Mouse (Mus musculus) liver, embryonic 13.5 days (tissue): Measurements from ENCODE around the gene Ctla4. TPM values are rescaled to one million over a fixed set of nuclear protein-coding genes. Genes with fewer than 3 reads are reported as not detected.

Experiments used
- ATAC-seq: fragments of 200-750 bp; cut with Nextera tagmentation; 2 replicates; pipeline ENCODE4 v1.8.0; 2017; ENCODE audit warnings: low read depth, mild to moderate bottlenecking, moderate number of reproducible peaks, moderate library complexity
- DNase-seq: peaks from one replicate; pipeline ENCODE4 v3.0.0; 2022
- H3K27ac ChIP-seq: fragments of 300-500 bp; sonication (generic); 2 replicates; pipeline ENCODE4 v1.5.1; 2015; ENCODE audit warnings: moderate library complexity, mild to moderate bottlenecking, inconsistent platforms
- H3K27me3 ChIP-seq: fragments of 300-500 bp; sonication (generic); 2 replicates; pipeline ENCODE4 v1.6.1; 2015; ENCODE audit warnings: mild to moderate bottlenecking, inconsistent platforms
- H3K36me3 ChIP-seq: fragments of 300-500 bp; sonication (generic); 2 replicates; pipeline ENCODE4 v1.6.1; 2015; ENCODE audit warnings: mild to moderate bottlenecking, inconsistent platforms
- H3K4me1 ChIP-seq: fragments of 300-500 bp; sonication (generic); replicated peaks from 2 replicates; pipeline ENCODE4 v1.6.1; 2015; ENCODE audit warnings: inconsistent platforms
- H3K4me2 ChIP-seq: fragments of 300-500 bp; sonication (generic); 2 replicates; pipeline ENCODE4 v1.6.1; 2015; ENCODE audit warnings: inconsistent platforms, mild to moderate bottlenecking, moderate library complexity
- H3K4me3 ChIP-seq: fragments of 300-500 bp; sonication (generic); replicated peaks from 2 replicates; pipeline ENCODE4 v1.5.1; 2015; ENCODE audit warnings: mild to moderate bottlenecking, inconsistent platforms
- H3K9ac ChIP-seq: fragments of 300-500 bp; sonication (generic); 2 replicates; pipeline ENCODE4 v1.6.1; 2015; ENCODE audit warnings: mild to moderate bottlenecking, inconsistent platforms
- H3K9me3 ChIP-seq: fragments of 300-500 bp; sonication (generic); replicated peaks from 2 replicates; pipeline ENCODE4 v1.6.1; 2016; ENCODE audit warnings: inconsistent platforms
- WGBS: fragments of 180-500 bp; shearing (Covaris S2); methylation state at CpG from one replicate; pipeline ENCODE4 v1.1.7; 2015; ENCODE audit not compliant: insufficient replicate concordance; 5-methylcytosine and 5-hydroxymethylcytosine counted together
- polyA plus RNA-seq: library from polyadenylated mRNA; unstranded; fragments of >200 nt; fragmentation: Nextera tagmentation; extraction: Ambion mirVana; gene quantifications from 2 replicates; pipeline ENCODE4 v1.2.1, GENCODE M21; 2015

Gene Ctla4
- polyA plus RNA-seq, 1 experiment from 2014 or later, result not detected

DNA sequence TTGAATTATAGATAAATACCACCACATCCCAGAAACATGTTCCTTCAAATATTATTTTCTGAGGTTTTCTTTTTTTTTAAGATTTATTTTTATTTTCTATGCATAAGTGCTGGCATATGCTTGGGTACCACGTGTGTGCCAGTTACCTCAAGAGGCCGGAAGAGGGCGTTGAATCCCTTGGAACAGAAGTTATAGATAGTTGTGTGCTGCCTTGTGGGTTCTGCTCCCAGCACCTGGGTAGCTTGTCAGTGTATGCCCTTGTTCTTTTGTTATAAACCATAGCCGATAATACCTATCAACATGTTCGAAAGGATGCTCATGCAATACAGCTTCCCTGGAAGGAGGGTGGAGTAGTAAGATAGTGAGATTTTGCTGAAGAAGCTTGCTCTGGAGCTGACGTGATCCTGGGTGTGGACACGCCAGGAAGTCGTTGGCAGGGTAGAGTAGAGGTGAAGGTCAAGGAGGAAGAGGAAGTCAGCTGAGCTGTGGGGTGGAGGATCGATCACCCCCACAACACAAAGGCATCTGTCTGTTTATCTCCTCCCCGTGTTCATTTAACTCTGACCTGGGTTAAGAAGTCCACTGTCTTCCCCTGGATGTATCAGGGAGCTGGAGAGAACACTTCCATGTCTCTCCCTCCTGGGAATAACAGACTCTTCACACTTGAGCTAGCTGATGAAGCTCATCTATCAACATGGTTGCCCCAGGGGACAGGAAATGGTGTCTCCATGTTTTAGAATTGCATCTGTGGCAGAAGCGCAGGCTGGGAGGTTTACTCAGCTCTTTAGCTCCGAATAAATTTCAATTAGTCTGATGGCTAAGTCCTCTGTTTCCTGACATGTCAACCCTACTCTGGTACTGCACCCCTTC, 29.2 kb upstream of the Ctla4 start:
- Histone ChIP-seq H3K4me3 (no peak overlapping the region), H3K9me3 (no peaks in the 10 kb centered on the region), H3K4me2 (no peak overlapping the region), H3K9ac (no peak overlapping the region), H3K4me1 (peaks cover 13% of the 10 kb centered on the region), H3K36me3 (no peaks in the 10 kb centered on the region), H3K27me3 (no peaks in the 10 kb centered on the region), H3K27ac (no peak overlapping the region)
- 47% methylated on average over 12 of the region's 12 CpGs for WGBS
- DNase-seq (no peak), ATAC-seq (no peak)

DNA sequence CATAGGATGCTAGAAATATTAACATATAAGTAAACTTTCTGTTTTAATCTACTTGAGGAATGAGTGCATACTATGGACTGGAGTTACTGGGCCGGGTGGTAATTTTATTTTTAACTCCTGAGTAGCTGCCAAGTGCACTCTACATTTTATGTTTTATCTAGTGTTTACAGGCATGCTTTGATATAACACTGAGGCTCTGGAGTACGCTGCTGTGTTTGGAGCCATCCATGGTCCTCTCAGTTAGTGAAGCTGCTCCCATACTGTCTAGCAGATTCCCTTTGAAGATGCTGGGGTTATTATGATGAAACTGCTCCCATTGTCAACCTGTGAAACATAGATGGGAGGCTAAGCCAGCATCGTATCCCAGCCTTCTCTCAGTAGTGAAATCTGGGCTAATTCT, 27.6 kb upstream of the Ctla4 start:
- 46% methylated on average over 3 of the region's 3 CpGs for WGBS
- no peak for ATAC-seq
- DNase-seq, result no peak

DNA sequence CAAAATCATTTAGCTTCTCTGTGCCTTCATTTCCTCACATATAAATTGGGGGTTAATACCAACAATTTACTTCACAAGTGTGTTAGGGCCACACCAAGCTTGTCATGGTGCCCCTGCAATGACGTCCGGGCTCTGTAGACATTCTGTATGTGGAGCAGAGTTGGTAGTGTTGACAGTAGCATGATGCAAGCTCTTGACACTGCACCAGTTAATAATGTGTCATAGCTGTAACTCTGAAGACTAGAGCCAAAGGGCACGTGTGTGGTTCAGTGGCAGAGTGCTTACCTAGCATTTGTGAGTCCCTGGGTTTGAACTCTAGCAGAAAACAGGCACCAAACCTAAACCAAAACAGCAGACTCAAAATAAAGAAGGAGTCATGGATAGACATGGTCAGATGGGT, 27.0 kb upstream of the Ctla4 start:
- H3K4me1 ChIP-seq, result peaks cover 13% of the 10 kb centered on the region
- no peak for ATAC-seq
- no peak overlapping the region for H3K4me3 ChIP-seq
- WGBS, result 52% methylated on average over 3 of the region's 3 CpGs
- no peak overlapping the region for H3K9ac ChIP-seq
- H3K27ac ChIP-seq, result no peak overlapping the region
- DNase-seq, result no peak
- no peaks in the 10 kb centered on the region for H3K36me3 ChIP-seq
- no peak overlapping the region for H3K4me2 ChIP-seq
- H3K9me3 ChIP-seq, result no peaks in the 10 kb centered on the region
- H3K27me3 ChIP-seq, result no peaks in the 10 kb centered on the region

More for the DNA sequence above, 27.6 kb upstream of the Ctla4 start:
- H3K4me1 ChIP-seq, result peaks cover 13% of the 10 kb centered on the region
- H3K4me2 ChIP-seq, result no peak overlapping the region
- no peak overlapping the region for H3K4me3 ChIP-seq
- no peak overlapping the region for H3K9ac ChIP-seq
- no peak overlapping the region for H3K27ac ChIP-seq
- H3K36me3 ChIP-seq, result no peaks in the 10 kb centered on the region
- no peaks in the 10 kb centered on the region for H3K9me3 ChIP-seq
- H3K27me3 ChIP-seq, result no peaks in the 10 kb centered on the region

DNA sequence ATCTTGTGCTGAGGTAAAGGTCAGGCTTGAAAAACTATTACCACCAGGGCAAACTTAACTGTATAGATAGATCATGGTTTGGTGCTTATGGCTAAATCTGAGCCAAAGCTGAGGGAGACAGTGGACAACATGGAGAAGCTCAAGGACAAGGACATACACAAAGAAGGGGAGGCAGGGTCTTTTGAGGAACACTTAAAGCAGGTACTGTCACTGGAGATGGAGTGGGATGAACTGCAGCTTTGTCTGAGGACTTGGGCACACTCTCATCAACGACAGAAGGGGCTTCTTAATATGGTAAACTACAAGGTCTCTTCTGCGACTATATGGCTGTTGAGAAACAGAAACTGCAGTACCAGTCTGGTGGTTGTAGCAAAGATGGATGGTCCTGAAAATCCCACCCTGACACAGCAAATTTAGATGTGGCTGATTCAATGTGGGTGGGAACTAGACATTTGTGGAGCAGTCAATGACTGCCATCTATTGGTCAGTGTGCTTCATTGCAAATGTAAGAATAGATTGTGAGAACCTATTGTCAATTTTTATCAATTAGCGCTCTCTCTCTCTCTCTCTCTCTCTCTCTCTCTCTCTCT, 26.3 kb upstream of the Ctla4 start:
- Histone ChIP-seq H3K9ac (no peak overlapping the region), H3K27me3 (no peaks in the 10 kb centered on the region), H3K4me1 (peaks cover 13% of the 10 kb centered on the region), H3K9me3 (no peaks in the 10 kb centered on the region), H3K27ac (no peak overlapping the region), H3K36me3 (no peaks in the 10 kb centered on the region), H3K4me2 (no peak overlapping the region), H3K4me3 (no peak overlapping the region)
- ATAC-seq, result no peak
- WGBS, result 14% methylated on average over 3 of the region's 3 CpGs
- DNase-seq, result peak; percentile 8

DNA sequence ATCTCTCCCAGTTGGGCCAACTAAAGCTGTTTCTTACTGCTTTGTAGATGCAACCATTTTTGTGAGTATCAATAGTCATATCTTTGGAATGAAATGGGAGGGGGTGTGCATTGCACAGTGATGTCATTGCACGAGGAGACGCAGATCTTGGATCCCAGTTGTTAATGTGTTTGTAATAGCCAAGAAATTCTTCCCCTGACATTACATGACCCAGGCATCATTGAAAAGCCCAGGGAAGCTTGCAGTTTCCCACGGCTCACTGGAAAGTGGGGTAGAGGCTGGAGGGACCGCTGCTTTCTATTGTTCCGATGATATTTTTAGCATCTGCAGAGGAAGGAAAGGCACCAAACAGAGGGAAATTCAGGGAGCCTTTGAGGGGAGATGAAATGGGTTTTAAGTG, 25.8 kb upstream of the Ctla4 start:
- Histone ChIP-seq H3K27me3 (no peaks in the 10 kb centered on the region), H3K4me2 (no peak overlapping the region), H3K4me3 (no peak overlapping the region), H3K36me3 (no peaks in the 10 kb centered on the region), H3K4me1 (peaks cover 15% of the 10 kb centered on the region), H3K27ac (no peak overlapping the region), H3K9me3 (no peaks in the 10 kb centered on the region), H3K9ac (no peak overlapping the region)
- no peak for ATAC-seq
- 31% methylated on average over 5 of the region's 5 CpGs for WGBS
- no peak for DNase-seq

DNA sequence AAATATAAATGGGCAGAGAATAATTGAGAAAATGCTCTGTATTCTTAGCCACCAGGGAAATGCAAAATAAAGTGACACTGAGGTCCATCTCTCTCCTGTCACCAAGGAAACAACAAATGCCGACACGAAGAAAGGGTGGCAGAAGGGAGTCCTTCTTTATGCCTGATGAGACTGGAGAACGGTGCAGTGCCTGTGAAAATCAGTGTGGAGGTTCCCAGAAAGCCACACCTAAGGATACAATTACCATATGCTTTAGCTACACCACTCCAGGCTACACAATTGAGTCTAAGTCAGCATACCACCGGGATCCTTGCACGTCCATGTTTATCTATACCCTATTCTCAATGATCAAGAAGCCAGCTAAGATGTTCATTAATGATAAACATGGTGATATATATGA, 25.4 kb upstream of the Ctla4 start:
- H3K27me3 ChIP-seq, result no peaks in the 10 kb centered on the region
- DNase-seq, result no peak
- no peak overlapping the region for H3K4me2 ChIP-seq
- H3K27ac ChIP-seq, result no peak overlapping the region
- no peak overlapping the region for H3K4me3 ChIP-seq
- no peaks in the 10 kb centered on the region for H3K9me3 ChIP-seq
- ATAC-seq, result no peak
- no peaks in the 10 kb centered on the region for H3K36me3 ChIP-seq
- H3K4me1 ChIP-seq, result peaks cover 20% of the 10 kb centered on the region
- no peak overlapping the region for H3K9ac ChIP-seq
- 66% methylated on average over 5 of the region's 5 CpGs for WGBS

DNA sequence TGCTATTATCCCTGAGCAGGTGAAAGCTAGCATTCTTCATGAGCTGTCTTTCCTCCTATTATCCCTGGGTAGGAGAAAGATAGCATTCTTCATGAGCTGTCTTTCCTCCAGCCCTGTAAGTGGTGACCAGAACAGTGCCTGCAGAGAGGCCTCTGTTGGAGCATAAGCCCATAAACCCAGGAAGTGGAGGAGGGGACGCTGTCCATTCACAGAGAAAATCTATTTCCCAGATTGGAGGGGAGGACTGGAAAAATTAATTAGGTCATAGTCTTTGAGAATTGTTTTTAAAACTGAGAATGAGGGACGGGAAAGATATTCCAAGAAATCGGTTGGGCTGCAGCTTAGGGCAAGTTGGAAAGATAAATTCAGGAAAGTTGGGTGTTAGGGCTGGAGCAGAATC, 24.3 kb upstream of the Ctla4 start:
- no peak overlapping the region for H3K4me2 ChIP-seq
- H3K36me3 ChIP-seq, result no peaks in the 10 kb centered on the region
- H3K4me1 ChIP-seq, result peaks cover 22% of the 10 kb centered on the region
- no peak overlapping the region for H3K27ac ChIP-seq
- no peak overlapping the region for H3K4me3 ChIP-seq
- H3K9me3 ChIP-seq, result no peaks in the 10 kb centered on the region
- WGBS, result 48% methylated on average over 3 of the region's 3 CpGs
- H3K27me3 ChIP-seq, result no peaks in the 10 kb centered on the region
- no peak for DNase-seq
- H3K9ac ChIP-seq, result no peak overlapping the region
- no peak for ATAC-seq

DNA sequence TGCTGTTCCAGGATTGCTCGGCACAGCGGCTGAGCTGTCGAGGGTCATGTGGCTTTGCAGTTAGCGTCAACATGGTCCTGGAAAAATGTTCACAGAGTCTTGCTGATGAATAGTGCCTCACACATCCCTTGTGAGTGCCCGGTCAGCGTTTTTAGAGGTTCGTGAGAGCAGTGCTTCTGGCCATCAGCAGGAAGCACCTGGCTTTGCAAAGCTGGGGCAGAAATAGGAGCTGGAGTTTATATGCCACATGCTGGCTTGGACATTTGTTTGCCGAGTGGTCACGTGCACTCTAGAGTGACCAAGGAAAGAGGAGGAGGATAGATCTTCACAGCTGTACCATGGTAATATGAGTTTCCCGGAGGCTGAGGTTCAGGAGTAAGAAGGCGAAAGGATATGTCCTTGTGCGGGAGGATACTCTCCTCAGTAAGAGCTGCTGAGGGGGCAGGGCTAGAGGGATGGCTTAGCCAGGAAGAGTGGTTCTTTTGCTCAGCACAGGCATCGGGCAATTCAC, 23.8 kb upstream of the Ctla4 start:
- H3K9me3 ChIP-seq, result no peaks in the 10 kb centered on the region
- DNase-seq, result no peak
- H3K4me3 ChIP-seq, result no peak overlapping the region
- peak overlapping the region; percentile 18; the same call in 1 of the 2 replicates for H3K27ac ChIP-seq
- ATAC-seq, result peak; percentile 46; the same call in 1 of the 2 replicates
- no peaks in the 10 kb centered on the region for H3K36me3 ChIP-seq
- no peaks in the 10 kb centered on the region for H3K27me3 ChIP-seq
- H3K4me2 ChIP-seq, result no peak overlapping the region
- 12% methylated on average over 13 of the region's 13 CpGs for WGBS
- peaks cover 22% of the 10 kb centered on the region for H3K4me1 ChIP-seq
- no peak overlapping the region for H3K9ac ChIP-seq

DNA sequence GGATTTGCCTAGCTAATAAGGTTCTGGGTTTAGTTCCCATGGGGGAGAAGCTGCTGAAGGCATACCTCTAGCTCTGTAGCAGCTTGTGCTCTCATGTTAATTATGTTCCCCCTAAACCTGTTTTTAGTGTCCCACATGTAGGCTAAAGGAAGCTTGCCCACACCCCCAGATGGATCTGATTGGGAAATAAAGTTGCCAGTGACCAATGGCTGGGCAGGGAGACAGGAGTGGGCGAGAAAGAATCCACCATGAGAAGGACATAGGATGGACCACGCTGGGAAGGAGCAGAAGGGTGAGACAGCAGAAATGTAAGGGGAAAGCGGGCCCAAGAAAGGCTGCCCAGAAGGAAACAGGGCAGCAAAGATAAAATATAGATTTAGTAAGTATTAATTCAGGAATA, 23.1 kb upstream of the Ctla4 start:
- Histone ChIP-seq H3K27ac (no peak overlapping the region), H3K9ac (no peak overlapping the region), H3K9me3 (no peaks in the 10 kb centered on the region), H3K4me3 (no peak overlapping the region), H3K4me2 (no peak overlapping the region), H3K4me1 (peaks cover 22% of the 10 kb centered on the region), H3K27me3 (no peaks in the 10 kb centered on the region), H3K36me3 (no peaks in the 10 kb centered on the region)
- ATAC-seq (no peak), DNase-seq (no peak)
- 43% methylated on average over 3 of the region's 3 CpGs for WGBS

DNA sequence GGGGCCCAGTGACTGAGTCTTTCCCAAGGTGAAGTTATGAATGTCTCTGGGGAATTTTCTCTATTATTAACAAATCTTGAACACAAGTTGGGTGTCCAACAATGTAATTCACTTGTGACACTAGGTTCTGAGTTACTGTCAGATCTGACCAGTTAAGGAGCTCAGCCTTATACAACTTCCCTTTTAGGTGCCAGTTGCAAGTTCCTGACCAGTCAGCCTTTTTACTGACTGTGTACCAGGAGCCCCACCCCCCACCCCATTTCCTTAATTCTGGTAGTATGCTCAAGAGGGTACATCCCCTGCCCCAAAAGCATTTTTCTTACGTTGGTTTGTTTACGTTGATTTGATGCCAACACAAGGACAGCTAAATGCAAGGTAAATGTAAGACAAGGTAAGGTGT, 21.6 kb upstream of the Ctla4 start:
- Histone ChIP-seq H3K27me3 (no peaks in the 10 kb centered on the region), H3K27ac (no peak overlapping the region), H3K4me3 (no peak overlapping the region), H3K9ac (no peak overlapping the region), H3K4me2 (no peak overlapping the region), H3K4me1 (peaks cover 22% of the 10 kb centered on the region; the same call in 1 of the 2 replicates), H3K9me3 (no peaks in the 10 kb centered on the region), H3K36me3 (no peaks in the 10 kb centered on the region)
- no peak for DNase-seq
- ATAC-seq, result no peak
- WGBS, result 20% methylated on average over 2 of the region's 2 CpGs

DNA sequence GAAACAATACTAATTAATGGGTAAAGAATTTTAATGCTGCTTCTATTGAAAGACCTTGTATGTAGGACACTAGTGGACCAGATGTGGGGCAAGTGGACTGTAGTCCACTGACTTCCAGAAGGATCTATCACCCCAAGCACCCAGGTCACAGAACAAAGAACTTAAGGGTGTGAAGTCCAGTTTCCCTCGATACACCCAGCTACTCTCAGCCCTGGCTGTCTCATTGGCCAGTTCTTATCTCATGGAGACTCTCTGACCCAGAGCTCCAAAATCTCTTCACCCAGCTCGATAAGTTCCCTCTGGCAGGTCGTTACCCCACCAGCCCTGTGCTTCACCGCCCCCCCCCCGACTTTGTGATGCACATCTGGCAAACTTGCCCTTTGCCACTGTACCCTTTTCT, 20.8 kb upstream of the Ctla4 start:
- H3K36me3 ChIP-seq, result no peaks in the 10 kb centered on the region
- H3K27ac ChIP-seq, result no peak overlapping the region
- no peaks in the 10 kb centered on the region for H3K9me3 ChIP-seq
- 26% methylated on average over 5 of the region's 5 CpGs for WGBS
- H3K27me3 ChIP-seq, result no peaks in the 10 kb centered on the region
- peaks cover 22% of the 10 kb centered on the region; the same call in 1 of the 2 replicates for H3K4me1 ChIP-seq
- H3K4me3 ChIP-seq, result no peak overlapping the region
- DNase-seq (no peak), ATAC-seq (no peak)
- H3K4me2 ChIP-seq, result no peak overlapping the region
- H3K9ac ChIP-seq, result no peak overlapping the region
